Mouse (Mus musculus): ENCODE results near the gene Olfr972. TPM values are rescaled to one million over a fixed set of nuclear protein-coding genes. Genes with fewer than 3 reads are reported as not detected.
"Not testable (repeated sequence)": the region's sequence is repeated elsewhere in the genome, so short reads cannot be mapped to it uniquely, and the experiment has no call there.

Gene Olfr972
- polyA plus RNA-seq (2012; rRNA removed) = not detected in 2 replicates

DNA sequence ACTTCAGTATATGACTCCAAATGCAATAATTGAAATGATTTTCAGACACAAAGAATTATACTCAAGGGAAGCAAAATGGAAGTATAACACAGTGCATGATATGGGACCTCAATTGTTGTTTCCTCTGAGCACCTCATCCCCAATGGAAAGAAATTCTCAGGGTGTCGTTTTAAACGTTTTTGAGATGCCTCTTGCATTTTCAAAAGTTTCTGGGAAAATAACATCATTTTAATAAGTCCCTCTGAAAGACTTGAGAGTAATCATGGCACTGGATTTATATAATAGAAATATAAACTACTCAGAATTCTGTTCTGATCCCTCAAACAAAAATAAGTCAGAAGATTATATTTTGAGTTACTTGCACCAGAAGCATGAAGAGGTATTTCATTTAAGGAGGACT lies at the start of gene Olfr972:
TSS of gene Olfr972 (plus strand) at position 301 of the 400 bp plus-strand sequence.
- TF ChIP-seq POLR2A (IDR thresholded peaks at IDR 0.05; ENCODE audit: borderline replicate concordance, extremely low read depth, low read depth, low read length) = no peak
- TF ChIP-seq CTCF (IDR thresholded peaks at IDR 0.05; ENCODE audit: insufficient read depth, low read length) = no peak
- DNase-seq = no peak
- no peaks in the 10 kb centered on the region for H3K4me1 ChIP-seq (ENCODE audit: control insufficient read depth, insufficient read depth, low read length)
- WGBS = 57% methylated on average over 2 of the region's 2 CpGs
- no peak within 1 kb of the TSS for H3K4me3 ChIP-seq (replicated peaks; ENCODE audit: extremely low read depth, low read depth, low read length)

GRCm38 (mm10) chr9:39836576-39836975 lies 29.6 kb upstream of the Olfr972 start, which contains the start of gene Olfr971:
Olfr971 (plus strand) TSS chr9:39836876.
- DNase-seq; H3K4me1 ChIP-seq (ENCODE audit: control insufficient read depth, insufficient read depth, low read length); H3K4me3 ChIP-seq (replicated peaks; ENCODE audit: extremely low read depth, low read depth, low read length): not testable (repeated sequence)
- 73% methylated on average over 2 of the region's 2 CpGs for WGBS

DNA sequence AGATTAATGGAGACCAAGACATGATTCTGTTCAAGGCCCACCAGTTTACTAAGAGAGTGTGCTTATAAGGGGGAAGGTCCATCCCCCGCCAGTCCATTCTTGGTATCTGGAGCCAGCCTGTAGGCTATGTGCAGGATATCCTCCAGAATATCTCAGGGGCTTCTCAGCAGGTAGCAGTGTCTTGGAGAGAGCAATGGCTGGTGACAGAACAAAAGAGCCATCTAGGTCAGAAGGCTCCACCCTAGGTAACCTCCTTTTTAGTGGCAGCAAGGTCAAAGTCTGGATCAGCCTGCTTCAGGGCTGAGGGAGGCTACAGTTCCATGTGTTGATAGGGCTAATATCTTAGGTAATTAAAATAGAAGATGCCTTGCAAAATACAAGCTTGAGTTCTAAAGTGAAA lies 5.8 kb downstream of the Olfr972 start:
- not testable (repeated sequence) for H3K4me3 ChIP-seq (replicated peaks; ENCODE audit: extremely low read depth, low read depth, low read length); H3K4me1 ChIP-seq (ENCODE audit: control insufficient read depth, insufficient read depth, low read length); DNase-seq
- 79% methylated on average over 1 of the region's 1 CpGs for WGBS

- not testable (repeated sequence) for H3K4me1 ChIP-seq (ENCODE audit: control insufficient read depth, insufficient read depth, low read length); H3K4me3 ChIP-seq (replicated peaks; ENCODE audit: extremely low read depth, low read depth, low read length); DNase-seq
- WGBS = no CpG with 5 or more reads among the region's 4 CpGs
Observed at GRCm38 (mm10) chr9:39877541-39878396, 11.5 kb downstream of the Olfr972 start.

GRCm38 (mm10) chr9:39905106-39905505 lies 38.9 kb downstream of the Olfr972 start:
- DNase-seq = no peak
- Histone ChIP-seq H3K4me3 (replicated peaks; ENCODE audit: extremely low read depth, low read depth, low read length) (no peak overlapping the region), H3K4me1 (ENCODE audit: control insufficient read depth, insufficient read depth, low read length) (no peaks in the 10 kb centered on the region)
- no peak for TF ChIP-seq POLR2A (IDR thresholded peaks at IDR 0.05; ENCODE audit: borderline replicate concordance, extremely low read depth, low read depth, low read length)
- TF ChIP-seq CTCF (IDR thresholded peaks at IDR 0.05; ENCODE audit: insufficient read depth, low read length) = no peak
- WGBS = 65% methylated on average over 6 of the region's 6 CpGs

DNA sequence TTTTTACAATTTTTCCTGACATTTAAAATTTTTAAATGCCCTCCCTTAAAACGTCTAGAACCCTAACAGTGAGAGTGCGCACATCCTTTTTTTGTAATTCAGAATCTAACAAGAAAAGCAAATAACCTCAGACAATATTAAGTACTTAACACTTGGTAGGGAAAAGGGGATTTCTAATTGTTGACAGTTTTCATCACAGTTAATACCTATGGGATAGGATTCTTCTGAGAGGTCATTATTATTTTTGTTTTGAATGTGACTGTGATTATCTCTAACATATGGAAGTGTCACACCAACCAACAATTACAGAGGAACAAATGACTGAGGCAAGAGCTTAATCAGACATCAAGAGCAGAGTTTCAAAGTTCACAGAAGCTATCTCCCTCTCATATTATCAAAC lies 40.8 kb downstream of the Olfr972 start, which contains the start of gene Olfr229:
TSS of gene Olfr229 (plus strand) at position 301 of the 400 bp plus-strand sequence.
- WGBS = 59% methylated on average over 2 of the region's 2 CpGs
- Histone ChIP-seq H3K4me1 (ENCODE audit: control insufficient read depth, insufficient read depth, low read length) (no peaks in the 10 kb centered on the region), H3K4me3 (replicated peaks; ENCODE audit: extremely low read depth, low read depth, low read length) (no peak within 1 kb of the TSS)
- TF ChIP-seq CTCF (IDR thresholded peaks at IDR 0.05; ENCODE audit: insufficient read depth, low read length) (no peak), POLR2A (IDR thresholded peaks at IDR 0.05; ENCODE audit: borderline replicate concordance, extremely low read depth, low read depth, low read length) (no peak)
- no peak for DNase-seq

DNA sequence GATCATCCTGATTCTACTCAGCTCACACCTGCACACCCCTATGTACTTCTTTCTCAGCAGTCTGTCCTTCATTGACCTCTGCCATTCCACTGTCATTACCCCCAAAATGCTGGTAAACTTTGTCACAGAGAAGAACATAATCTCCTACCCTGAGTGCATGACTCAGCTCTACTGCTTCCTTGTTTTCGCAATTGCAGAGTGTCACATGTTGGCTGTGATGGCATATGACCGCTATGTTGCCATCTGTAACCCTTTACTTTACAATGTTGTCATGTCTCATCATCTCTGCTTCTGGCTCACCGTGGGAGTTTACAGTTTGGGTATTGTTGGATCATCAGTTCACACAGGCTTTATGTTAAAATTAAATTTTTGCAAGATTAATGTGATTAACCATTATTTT lies 43.7 kb downstream of the Olfr972 start:
- no peak for TF ChIP-seq CTCF (IDR thresholded peaks at IDR 0.05; ENCODE audit: insufficient read depth, low read length)
- DNase-seq = no peak
- Histone ChIP-seq H3K4me3 (replicated peaks; ENCODE audit: extremely low read depth, low read depth, low read length) (no peak overlapping the region), H3K4me1 (ENCODE audit: control insufficient read depth, insufficient read depth, low read length) (no peaks in the 10 kb centered on the region)
- WGBS = 61% methylated on average over 3 of the region's 3 CpGs

Other genes starting within 250 kb of the Olfr972 start
- not detected in 2 replicates for gene Olfr960, start 245.0 kb upstream of the Olfr972 start, polyA plus RNA-seq (2012; rRNA removed)
- gene Olfr961, start 221.3 kb upstream of the Olfr972 start, polyA plus RNA-seq (2012; rRNA removed) = not detected in 2 replicates
- gene Olfr963, start 199.2 kb upstream of the Olfr972 start, polyA plus RNA-seq (2012; rRNA removed) = not detected in 2 replicates
- not detected in 2 replicates for gene Olfr149, start 159.3 kb upstream of the Olfr972 start, polyA plus RNA-seq (2012; rRNA removed)
- not detected in 2 replicates for gene Olfr965, start 155.1 kb upstream of the Olfr972 start, polyA plus RNA-seq (2012; rRNA removed)
- gene Olfr150, start 135.4 kb upstream of the Olfr972 start, polyA plus RNA-seq (2012; rRNA removed) = not detected in 2 replicates
- gene Olfr967, start 120.2 kb upstream of the Olfr972 start, polyA plus RNA-seq (2012; rRNA removed) = not detected in 2 replicates
- not detected in 2 replicates for gene Olfr968, start 83.2 kb upstream of the Olfr972 start, polyA plus RNA-seq (2012; rRNA removed)
- gene Olfr969, start 75.5 kb upstream of the Olfr972 start, polyA plus RNA-seq (2012; rRNA removed) = not detected in 2 replicates
- not detected in 2 replicates for gene Olfr970, start 57.6 kb upstream of the Olfr972 start, polyA plus RNA-seq (2012; rRNA removed)
- gene Olfr971, start 29.5 kb upstream of the Olfr972 start, polyA plus RNA-seq (2012; rRNA removed) = not detected in 2 replicates
- not detected in 2 replicates for gene Olfr229, start 40.9 kb downstream of the Olfr972 start, polyA plus RNA-seq (2012; rRNA removed)
- not detected in 2 replicates for gene Olfr974, start 71.1 kb downstream of the Olfr972 start, polyA plus RNA-seq (2012; rRNA removed)
- gene Olfr975, start 85.6 kb downstream of the Olfr972 start, polyA plus RNA-seq (2012; rRNA removed) = 0.05 TPM in 1 of 2 replicates, not detected in the other
- not detected in 2 replicates for gene Olfr976, start 94.7 kb downstream of the Olfr972 start, polyA plus RNA-seq (2012; rRNA removed)
- gene Olfr978, start 125.7 kb downstream of the Olfr972 start, polyA plus RNA-seq (2012; rRNA removed) = not detected in 2 replicates
- not detected in 2 replicates for gene Olfr979, start 137.0 kb downstream of the Olfr972 start, polyA plus RNA-seq (2012; rRNA removed)
- gene Olfr980, start 143.2 kb downstream of the Olfr972 start, polyA plus RNA-seq (2012; rRNA removed) = not detected in 2 replicates
- not detected in 2 replicates for gene Olfr981, start 155.0 kb downstream of the Olfr972 start, polyA plus RNA-seq (2012; rRNA removed)
- gene Olfr982, start 207.4 kb downstream of the Olfr972 start, polyA plus RNA-seq (2012; rRNA removed) = not detected in 2 replicates
- gene Olfr983, start 227.2 kb downstream of the Olfr972 start, polyA plus RNA-seq (2012; rRNA removed) = not detected in 2 replicates
- not detected in 2 replicates for gene Olfr984, start 247.8 kb downstream of the Olfr972 start, polyA plus RNA-seq (2012; rRNA removed)